Mouse (Mus musculus): Measurements from ENCODE around the gene Rprd1b. TPM values are rescaled to one million over a fixed set of nuclear protein-coding genes. Genes with fewer than 3 reads are reported as not detected.

Gene Rprd1b
- polyA plus RNA-seq, 1 experiment, result 14.7 TPM

DNA sequence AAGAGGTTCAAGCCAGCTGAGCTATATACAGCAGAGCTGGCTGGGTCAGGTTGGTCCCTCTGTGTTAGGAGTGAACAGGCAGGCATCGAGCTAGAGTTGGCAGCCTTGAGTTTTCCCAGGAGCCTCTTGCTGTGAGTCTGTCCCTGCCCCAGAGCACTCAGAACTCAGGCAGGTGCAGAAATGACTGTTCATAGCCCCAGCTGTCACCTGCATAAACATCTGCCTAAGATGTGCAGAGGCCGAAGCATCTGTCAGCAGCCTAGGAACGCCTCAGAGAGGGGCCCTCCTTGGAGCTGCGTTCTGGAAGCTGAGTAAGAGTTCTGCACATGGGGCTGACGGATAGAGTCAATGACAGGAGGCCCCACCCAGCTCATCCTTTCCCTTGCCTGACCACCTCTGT is 86.6 kb downstream of the Rprd1b start:
- no peak overlapping the region for H3K27ac ChIP-seq (ENCODE audit: insufficient read depth, low read depth, low read length)
- H3K4me1 ChIP-seq (ENCODE audit: control insufficient read depth, insufficient read depth, low read length), result peaks cover 12% of the 10 kb centered on the region
- TF ChIP-seq CTCF (IDR thresholded peaks at IDR 0.05; ENCODE audit: low read depth, low read length) (no peak), POLR2A (IDR thresholded peaks at IDR 0.05; ENCODE audit: borderline replicate concordance, low read depth, low read length) (no peak)
- no peak overlapping the region for H3K4me3 ChIP-seq (ENCODE audit: insufficient read depth, low read length)

DNA sequence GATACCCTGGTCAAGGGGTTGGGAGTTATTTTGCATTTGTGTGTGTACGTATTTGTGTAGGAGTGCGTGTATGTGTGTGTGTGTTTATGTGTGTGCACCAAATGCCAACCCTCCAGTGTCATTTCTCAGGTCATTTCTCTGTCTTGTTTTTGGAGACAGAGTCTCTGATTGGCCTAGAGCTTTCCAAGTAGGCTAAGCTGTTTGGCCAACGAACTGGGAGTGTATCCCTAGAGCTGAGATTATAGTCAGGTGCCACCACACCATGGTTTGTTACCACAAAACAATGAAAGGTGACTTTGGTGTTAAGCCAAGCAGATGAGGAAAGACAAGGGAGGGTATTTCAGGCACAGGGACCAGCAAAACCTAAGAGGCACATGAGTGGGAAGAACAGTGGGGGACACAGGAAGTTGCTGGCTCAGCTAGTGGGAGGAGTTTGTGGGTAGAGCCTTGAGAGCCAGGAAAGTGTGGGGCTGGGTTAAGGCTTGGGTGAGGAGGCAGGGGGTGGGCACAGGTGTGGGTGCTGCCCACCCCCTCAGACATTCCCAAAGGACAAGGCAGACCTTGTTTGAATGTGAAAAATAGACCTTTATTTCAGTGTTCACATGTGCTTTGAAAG is 87.6 kb downstream of the Rprd1b start:
- Histone ChIP-seq H3K4me3 (ENCODE audit: insufficient read depth, low read length) (no peak overlapping the region), H3K4me1 (ENCODE audit: control insufficient read depth, insufficient read depth, low read length) (peaks cover 12% of the 10 kb centered on the region), H3K27ac (ENCODE audit: insufficient read depth, low read depth, low read length) (no peak overlapping the region)
- TF ChIP-seq CTCF (IDR thresholded peaks at IDR 0.05; ENCODE audit: low read depth, low read length), result no peak
- TF ChIP-seq POLR2A (IDR thresholded peaks at IDR 0.05; ENCODE audit: borderline replicate concordance, low read depth, low read length), result no peak

GRCm38 (mm10) chr2:158116653-158117052 is 88.4 kb downstream of the Rprd1b start:
- Histone ChIP-seq H3K4me1 (ENCODE audit: control insufficient read depth, insufficient read depth, low read length) (peaks cover 18% of the 10 kb centered on the region), H3K27ac (ENCODE audit: insufficient read depth, low read depth, low read length) (no peak overlapping the region), H3K4me3 (ENCODE audit: insufficient read depth, low read length) (no peak overlapping the region)
- TF ChIP-seq POLR2A (IDR thresholded peaks at IDR 0.05; ENCODE audit: borderline replicate concordance, low read depth, low read length) (no peak), CTCF (IDR thresholded peaks at IDR 0.05; ENCODE audit: low read depth, low read length) (no peak)

DNA sequence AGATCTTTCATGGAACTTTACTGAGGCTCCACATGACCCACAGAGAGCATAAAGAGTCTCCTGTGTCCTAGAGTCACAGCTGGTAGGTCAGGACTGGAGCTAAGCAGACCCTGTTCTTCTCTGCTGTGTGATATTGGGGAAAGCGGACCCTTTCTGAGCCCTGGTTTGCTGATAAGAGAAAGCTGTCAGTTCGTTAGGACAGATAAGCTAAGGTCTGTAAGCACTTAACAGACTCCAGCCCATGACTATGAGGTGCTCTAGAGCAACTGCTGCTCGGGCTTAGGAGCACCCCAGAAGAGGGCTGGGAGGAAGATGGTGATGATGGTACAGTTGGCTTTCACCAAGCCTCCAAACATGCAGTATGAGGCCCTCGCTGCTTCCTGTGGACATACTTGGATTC is 90.8 kb downstream of the Rprd1b start:
- H3K4me1 ChIP-seq (ENCODE audit: control insufficient read depth, insufficient read depth, low read length), result peaks cover 31% of the 10 kb centered on the region
- no peak overlapping the region for H3K4me3 ChIP-seq (ENCODE audit: insufficient read depth, low read length)
- TF ChIP-seq CTCF (IDR thresholded peaks at IDR 0.05; ENCODE audit: low read depth, low read length), result no peak
- no peak for TF ChIP-seq POLR2A (IDR thresholded peaks at IDR 0.05; ENCODE audit: borderline replicate concordance, low read depth, low read length)

DNA sequence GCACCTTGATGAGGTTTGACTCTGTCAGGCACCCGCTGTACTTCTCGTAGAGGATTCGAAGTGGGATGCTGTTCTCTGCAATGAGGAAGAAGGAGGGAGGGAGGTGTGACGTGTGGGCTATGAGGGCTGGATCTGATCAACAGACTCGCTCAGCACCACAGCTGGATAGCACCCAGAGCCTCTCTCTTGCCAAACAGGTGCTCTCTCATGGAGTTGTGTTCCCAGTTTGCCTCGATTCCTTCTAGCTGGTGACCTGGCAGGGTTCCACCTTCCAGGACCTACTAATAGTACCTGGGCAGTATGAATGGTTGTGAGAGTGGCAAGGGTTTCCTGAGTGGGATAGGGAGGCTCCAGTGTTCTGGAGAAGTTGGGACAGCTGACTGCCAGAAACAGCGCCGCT is 91.9 kb downstream of the Rprd1b start:
- TF ChIP-seq POLR2A (IDR thresholded peaks at IDR 0.05; ENCODE audit: borderline replicate concordance, low read depth, low read length) (no peak), CTCF (IDR thresholded peaks at IDR 0.05; ENCODE audit: low read depth, low read length) (no peak)
- peaks cover 31% of the 10 kb centered on the region for H3K4me1 ChIP-seq (ENCODE audit: control insufficient read depth, insufficient read depth, low read length)

More for the DNA sequence above, 90.8 kb downstream of the Rprd1b start:
- no peak overlapping the region for H3K27ac ChIP-seq (ENCODE audit: insufficient read depth, low read depth, low read length)

GRCm38 (mm10) chr2:158120868-158121267 is 92.6 kb downstream of the Rprd1b start:
- no peak for TF ChIP-seq POLR2A (IDR thresholded peaks at IDR 0.05; ENCODE audit: borderline replicate concordance, low read depth, low read length)
- TF ChIP-seq CTCF (IDR thresholded peaks at IDR 0.05; ENCODE audit: low read depth, low read length), result no peak
- Histone ChIP-seq H3K4me3 (ENCODE audit: insufficient read depth, low read length) (no peak overlapping the region), H3K27ac (ENCODE audit: insufficient read depth, low read depth, low read length) (no peak overlapping the region), H3K4me1 (ENCODE audit: control insufficient read depth, insufficient read depth, low read length) (peaks cover 29% of the 10 kb centered on the region)

More for the DNA sequence above, 91.9 kb downstream of the Rprd1b start:
- Histone ChIP-seq H3K27ac (ENCODE audit: insufficient read depth, low read depth, low read length) (no peak overlapping the region), H3K4me3 (ENCODE audit: insufficient read depth, low read length) (no peak overlapping the region)

- Histone ChIP-seq H3K4me3 (ENCODE audit: insufficient read depth, low read length) (no peak overlapping the region), H3K27ac (ENCODE audit: insufficient read depth, low read depth, low read length) (no peak overlapping the region), H3K4me1 (ENCODE audit: control insufficient read depth, insufficient read depth, low read length) (peaks cover 20% of the 10 kb centered on the region)
- TF ChIP-seq CTCF (IDR thresholded peaks at IDR 0.05; ENCODE audit: low read depth, low read length) (no peak), POLR2A (IDR thresholded peaks at IDR 0.05; ENCODE audit: borderline replicate concordance, low read depth, low read length) (no peak)
Measured at GRCm38 (mm10) chr2:158121645-158122326, 93.5 kb downstream of the Rprd1b start.

GRCm38 (mm10) chr2:158122814-158123213 is 94.5 kb downstream of the Rprd1b start:
- Histone ChIP-seq H3K4me3 (ENCODE audit: insufficient read depth, low read length) (no peak overlapping the region), H3K4me1 (ENCODE audit: control insufficient read depth, insufficient read depth, low read length) (peaks cover 19% of the 10 kb centered on the region), H3K27ac (ENCODE audit: insufficient read depth, low read depth, low read length) (no peak overlapping the region)
- TF ChIP-seq CTCF (IDR thresholded peaks at IDR 0.05; ENCODE audit: low read depth, low read length), result no peak
- no peak for TF ChIP-seq POLR2A (IDR thresholded peaks at IDR 0.05; ENCODE audit: borderline replicate concordance, low read depth, low read length)

GRCm38 (mm10) chr2:158127245-158127644 is 98.9 kb downstream of the Rprd1b start:
- H3K4me3 ChIP-seq (ENCODE audit: insufficient read depth, low read length), result no peak overlapping the region
- TF ChIP-seq POLR2A (IDR thresholded peaks at IDR 0.05; ENCODE audit: borderline replicate concordance, low read depth, low read length) (no peak), CTCF (IDR thresholded peaks at IDR 0.05; ENCODE audit: low read depth, low read length) (no peak)
- peaks cover 35% of the 10 kb centered on the region for H3K4me1 ChIP-seq (ENCODE audit: control insufficient read depth, insufficient read depth, low read length)
- H3K27ac ChIP-seq (ENCODE audit: insufficient read depth, low read depth, low read length), result no peak overlapping the region

GRCm38 (mm10) chr2:158127872-158128271 is 99.6 kb downstream of the Rprd1b start:
- peaks cover 34% of the 10 kb centered on the region for H3K4me1 ChIP-seq (ENCODE audit: control insufficient read depth, insufficient read depth, low read length)
- no peak overlapping the region for H3K4me3 ChIP-seq (ENCODE audit: insufficient read depth, low read length)
- H3K27ac ChIP-seq (ENCODE audit: insufficient read depth, low read depth, low read length), result no peak overlapping the region
- TF ChIP-seq POLR2A (IDR thresholded peaks at IDR 0.05; ENCODE audit: borderline replicate concordance, low read depth, low read length), result no peak
- TF ChIP-seq CTCF (IDR thresholded peaks at IDR 0.05; ENCODE audit: low read depth, low read length), result no peak
